Mouse (Mus musculus) cerebellum, adult 11-12 months (tissue): ENCODE results near the gene Peli3.

Source experiments
- DNase-seq: peaks from one replicate; pipeline ENCODE4 v3.0.0; 2022

Gene Peli3

GRCm38 (mm10) chr19:4908107-4908506 is 34.8 kb downstream of the Peli3 start:
- no peak for DNase-seq

DNA sequence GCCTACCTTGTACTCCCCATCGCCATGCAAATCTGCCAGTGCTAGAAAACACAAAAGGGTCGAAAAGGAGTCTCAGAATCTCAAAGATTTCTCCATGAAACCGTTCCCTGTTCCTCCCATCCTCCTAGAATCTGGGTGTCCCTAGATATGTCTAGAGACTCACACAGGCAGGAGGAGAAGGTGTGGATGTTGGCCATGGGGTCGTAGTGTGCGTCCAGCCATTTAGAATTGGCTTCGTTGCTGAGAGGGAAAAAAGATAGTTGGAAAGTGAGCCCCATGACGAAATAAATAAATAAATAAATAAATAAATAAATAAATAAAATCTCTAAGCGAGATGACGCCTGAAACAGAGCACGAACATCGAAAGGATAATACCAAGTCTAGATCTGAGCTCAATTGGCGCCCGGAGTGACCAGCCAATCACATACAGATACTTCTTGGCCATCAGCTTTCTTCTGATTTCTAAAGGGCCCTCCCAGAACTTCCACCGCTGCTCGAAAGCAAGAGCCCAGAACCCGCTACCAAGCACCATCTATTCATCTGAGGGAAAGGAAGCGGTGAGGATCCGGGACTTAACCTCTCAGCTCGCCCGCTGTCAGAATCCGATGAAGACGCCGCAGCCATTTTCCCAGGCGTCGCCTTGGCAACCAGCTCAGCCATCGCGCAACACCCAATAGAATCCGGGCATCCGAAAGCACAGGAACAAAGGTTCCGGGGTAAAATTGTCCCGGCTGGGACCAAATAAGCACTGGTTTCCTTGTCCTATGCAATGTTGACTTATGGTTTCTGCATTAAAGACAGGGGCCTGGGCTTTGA is 36.7 kb downstream of the Peli3 start, which contains the start of gene Bbs1:
Gene Bbs1, minus strand, starts transcription at position 650 of the 816 bp plus-strand sequence.
- DNase-seq: peak; percentile 64

DNA sequence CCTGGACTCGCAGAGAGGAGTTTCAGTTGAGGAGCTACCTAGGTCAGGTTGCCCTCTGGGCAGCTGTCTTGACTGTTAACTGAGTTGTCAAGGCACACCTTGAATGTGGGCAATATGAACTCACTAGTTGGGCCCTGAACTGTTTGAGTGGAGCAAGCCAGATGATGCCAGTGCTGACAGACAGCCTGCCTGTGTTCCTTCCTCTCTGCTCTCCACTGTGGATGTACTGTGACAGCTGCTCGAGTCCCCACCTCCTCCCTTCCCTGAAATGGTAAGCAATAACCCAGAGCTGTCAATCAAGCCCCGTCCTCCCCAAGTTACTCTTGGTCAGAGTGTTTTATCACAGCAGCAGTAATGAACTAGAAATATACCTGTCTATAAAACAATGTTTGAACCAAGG is 43.0 kb downstream of the Peli3 start:
- no peak for DNase-seq

GRCm38 (mm10) chr19:4898972-4899371 is 44.0 kb downstream of the Peli3 start:
- DNase-seq: no peak

GRCm38 (mm10) chr19:4896780-4897520 is 46.0 kb downstream of the Peli3 start:
- no peak for DNase-seq

GRCm38 (mm10) chr19:4891798-4892197 is 51.1 kb downstream of the Peli3 start:
- no peak for DNase-seq

- no peak for DNase-seq
Measured at GRCm38 (mm10) chr19:4889791-4890190, 53.1 kb downstream of the Peli3 start.

DNA sequence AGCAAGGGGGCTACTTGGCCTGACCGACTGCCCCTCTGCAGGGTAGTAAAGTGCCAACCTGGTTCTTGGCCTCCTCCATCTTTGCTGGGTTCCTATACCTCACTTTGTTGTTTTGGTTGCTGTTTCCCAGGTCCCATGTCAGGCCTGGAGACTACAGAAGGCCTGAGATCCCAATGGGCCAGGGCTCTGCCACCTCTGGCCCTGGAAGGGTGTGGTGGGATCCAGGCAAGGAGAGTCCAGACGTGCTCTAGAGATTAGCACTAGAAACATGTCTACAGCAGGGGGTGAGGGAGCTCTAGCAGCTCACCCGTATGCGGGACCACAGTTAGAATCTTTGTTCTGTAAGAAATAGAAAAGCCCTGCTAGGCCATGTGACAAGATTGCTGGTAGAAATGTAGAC is 59.0 kb downstream of the Peli3 start:
- no peak for DNase-seq
